Mouse (Mus musculus) CH12F3 (cell line): ENCODE measurements at regions not wholly inside any gene's neighbourhood (a gene's known extent, or its start where the extent isn't known, plus 50 kb on each side); places are given as distances from the start of the nearest gene placed in this dataset.
"Not testable (repeated sequence)": the region's sequence is repeated elsewhere in the genome, so short reads cannot be mapped to it uniquely, and the experiment has no call there.

Source experiments
- in situ Hi-C: fragments of 300-500 bp; cut with MboI; formaldehyde crosslinking; loops from 2 replicates; pipeline ENCODE4 v1.14.3; 2020; ENCODE audit warnings: low sequenced_read_pairs

DNA sequence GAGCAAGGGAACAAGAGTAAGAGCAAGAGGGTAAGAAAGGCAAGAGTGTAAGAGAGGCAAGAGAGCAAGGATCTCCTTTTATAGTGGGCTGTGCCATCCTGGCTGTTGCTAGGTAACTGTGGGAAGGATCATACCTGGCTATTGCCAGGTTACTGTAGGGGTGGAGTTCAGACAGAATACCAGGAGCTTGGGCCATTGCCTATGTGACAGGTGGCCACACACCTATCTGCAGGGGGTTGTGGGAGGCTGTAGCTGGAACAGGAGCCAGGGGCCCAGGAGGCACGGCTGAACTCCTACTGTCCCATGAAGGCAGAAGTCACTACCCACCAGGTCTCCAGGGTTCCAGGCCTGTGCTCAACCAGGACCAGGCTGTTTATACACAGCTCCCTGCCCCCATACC lies 1149.0 kb downstream of the 9330182O14Rik start:
- in situ Hi-C loops = no loop called here

DNA sequence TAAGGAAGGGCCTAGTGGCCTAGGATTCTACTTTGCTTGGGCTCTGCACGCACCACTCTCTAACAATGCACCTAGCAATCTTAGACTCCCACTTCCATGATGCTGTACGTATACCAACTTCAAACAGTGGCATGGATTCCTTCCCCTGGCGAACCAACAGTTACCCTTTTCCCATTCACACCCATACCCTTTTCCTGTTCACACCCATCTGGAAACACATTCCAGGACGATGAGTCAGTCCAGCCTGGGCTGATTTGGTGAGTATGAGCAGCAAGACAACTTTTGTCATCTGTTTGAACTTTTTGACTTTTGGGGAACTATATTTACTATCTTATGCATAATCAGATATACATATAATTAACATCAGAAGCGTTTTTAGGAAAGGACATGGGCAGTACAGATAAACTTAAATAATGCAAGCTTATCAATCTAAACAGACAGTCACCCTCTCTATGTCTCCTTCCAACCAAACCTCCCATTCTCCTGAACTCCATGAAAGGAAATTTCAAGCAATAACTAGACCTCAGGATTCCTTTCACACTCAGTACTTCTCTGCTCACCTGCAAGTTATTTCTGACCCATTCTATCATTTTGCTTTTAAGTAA lies 1152.7 kb downstream of the 9330182O14Rik start:
- in situ Hi-C loops = no loop called here

DNA sequence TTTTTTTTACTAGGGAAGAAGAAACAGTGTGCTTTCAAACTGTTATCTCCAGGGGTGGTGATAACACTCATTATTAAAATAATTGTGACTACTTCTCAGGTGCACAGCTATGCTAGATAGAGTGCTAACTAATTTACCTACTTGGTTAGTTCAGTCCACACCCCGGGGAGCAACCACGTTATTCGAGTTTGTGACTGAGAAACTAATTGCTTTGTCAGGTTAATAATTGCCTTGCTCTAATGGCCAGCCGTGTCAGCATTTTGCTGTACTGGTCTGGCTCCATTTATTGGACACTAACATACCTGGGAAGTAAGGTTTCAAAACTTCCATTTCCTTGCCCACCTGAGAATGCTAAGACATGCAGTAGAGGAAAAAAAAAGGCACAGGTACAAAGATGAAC lies 1163.3 kb downstream of the 9330182O14Rik start:
- in situ Hi-C loops = no loop called here

DNA sequence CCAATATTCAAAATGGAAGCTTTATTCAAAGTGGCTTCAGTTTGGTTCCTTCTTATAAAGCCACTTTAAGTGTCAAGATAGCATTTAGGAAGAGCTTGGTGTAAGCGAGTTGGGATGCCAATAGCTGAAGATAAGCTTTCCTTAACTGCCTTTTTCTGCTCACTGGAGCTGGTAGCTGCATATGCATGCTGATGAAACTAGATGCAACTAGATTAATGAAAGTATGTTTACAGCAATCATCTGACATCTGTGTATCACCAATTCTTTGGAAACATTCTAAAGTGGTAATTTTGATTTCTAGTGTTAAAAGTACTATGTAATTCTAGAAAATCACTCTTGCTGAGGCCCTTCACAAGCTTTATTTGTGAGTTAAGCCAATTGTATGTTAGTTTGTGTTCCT lies 1172.5 kb downstream of the 9330182O14Rik start:
- in situ Hi-C loops = no loop called here

DNA sequence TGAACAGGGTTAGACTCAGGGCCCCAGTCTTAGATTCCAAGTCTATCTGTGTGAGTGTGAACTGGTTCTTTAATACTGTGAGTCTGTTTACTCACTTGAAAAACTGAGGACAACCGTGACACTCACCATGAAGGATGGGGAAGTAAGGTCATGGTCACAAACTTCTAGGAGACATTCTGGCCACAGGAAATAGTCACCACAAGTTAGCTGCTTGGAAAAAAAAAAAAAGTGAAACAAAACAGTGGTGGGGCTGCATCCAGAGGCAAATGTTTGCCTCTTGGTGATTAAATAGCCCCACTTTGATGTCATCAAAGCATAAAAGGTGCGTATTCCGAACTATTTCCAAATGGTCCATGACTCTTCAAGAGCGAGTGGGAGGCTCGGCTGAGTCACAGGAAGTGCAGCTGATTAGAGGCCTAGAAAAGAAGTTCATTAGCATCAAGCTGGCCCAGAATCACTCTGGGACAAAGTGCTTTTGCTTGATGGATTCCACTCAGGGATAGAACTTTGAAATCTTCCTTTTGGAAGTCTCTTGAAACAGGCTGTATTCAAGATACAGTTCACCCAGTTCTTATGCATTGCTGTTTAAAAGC lies 1177.7 kb downstream of the 9330182O14Rik start:
- in situ Hi-C loops = no loop called here

DNA sequence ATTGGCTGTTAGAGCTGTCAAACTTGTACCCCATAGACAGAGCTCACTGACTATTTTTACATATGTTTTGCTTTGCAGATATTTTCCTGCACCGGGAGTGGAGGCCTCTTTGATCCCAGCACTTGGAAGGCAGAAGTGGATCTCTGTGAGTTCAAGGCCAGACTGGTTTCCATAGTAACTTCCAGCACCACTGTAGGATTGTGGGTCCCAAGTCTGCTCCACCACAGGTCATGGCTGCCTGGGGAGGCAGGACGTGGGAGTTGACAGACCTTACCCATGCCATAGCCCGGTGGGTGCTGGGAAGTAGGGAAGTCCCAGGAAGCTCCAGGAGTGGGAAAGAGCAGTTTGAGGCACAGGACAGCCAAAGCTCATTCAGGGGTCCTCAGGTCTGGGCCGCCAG lies 1180.8 kb downstream of the 9330182O14Rik start:
- in situ Hi-C loops = no loop called here

DNA sequence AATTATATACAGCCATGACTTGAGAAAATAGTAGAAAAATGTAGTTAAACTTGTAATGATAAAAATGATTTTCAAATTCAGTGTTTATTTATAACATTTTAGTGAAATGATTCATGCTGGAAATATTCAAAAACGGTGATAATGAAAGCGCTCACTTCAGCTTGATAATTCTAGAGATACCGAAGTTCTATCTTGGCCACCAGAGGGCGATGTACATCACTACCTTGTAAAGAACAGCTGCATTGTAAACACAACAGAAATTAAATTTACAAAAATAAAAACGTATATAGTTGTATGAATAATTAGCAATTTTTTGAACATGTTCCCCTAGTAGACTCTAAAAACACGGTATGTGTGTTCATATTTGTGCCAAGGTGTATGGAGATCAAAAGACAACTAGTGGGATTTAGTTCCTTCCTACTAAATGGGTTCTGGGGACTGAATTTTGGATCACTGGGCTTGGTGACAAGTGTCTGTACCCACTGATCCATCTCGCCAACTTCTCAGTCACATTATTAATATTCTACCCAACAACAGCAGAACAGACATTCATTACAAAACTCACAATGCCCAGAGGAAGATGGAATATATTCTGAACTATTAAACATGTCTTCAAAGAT lies 1191.6 kb downstream of the 9330182O14Rik start:
- in situ Hi-C loops = loop anchor here (10.0 kb wide), 1 partner anchor 329 kb away; no protein-coding TSS in a partner anchor

DNA sequence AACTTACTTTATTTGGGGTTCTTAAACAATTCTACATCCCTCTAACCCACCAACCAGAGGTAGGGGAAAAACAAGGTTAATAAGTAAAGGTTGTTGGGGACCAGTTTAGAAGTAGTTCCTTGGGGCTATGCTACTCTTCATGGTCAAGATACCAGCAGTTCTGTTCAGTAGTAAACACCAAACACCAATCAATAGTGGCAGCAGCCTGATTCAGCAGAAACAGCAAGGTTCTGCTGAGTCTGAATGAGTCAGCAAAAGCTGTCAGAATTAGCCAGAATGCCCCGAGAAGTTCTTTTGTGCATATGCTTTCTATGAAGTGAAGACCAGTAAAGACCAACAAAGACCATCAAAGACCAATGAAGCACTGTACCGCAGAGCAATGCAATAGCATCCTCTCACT lies 1195.1 kb downstream of the 9330182O14Rik start:
- in situ Hi-C loops = loop anchor here (10.0 kb wide), 1 partner anchor 326 kb away; no protein-coding TSS in a partner anchor

DNA sequence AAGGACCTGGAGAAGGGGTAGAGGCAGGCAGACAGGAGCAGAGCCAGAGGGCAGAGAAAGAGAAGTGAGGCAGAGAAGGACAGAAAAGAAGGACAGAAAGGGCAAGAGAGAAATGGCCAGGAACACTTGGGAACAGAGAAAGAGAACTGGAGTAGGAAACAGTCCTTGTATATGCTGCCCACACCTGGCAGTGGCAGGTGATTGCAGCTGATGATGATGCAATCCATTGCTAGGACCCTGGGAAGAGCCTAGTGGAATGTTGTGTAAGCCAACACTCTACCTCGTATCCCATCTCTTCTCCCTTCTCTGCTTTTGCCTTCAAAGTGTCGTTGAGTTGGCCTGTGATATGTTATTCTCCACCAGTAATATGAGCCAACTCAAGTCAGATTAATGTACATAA lies 1195.9 kb downstream of the 9330182O14Rik start:
- in situ Hi-C loops = no loop called here

DNA sequence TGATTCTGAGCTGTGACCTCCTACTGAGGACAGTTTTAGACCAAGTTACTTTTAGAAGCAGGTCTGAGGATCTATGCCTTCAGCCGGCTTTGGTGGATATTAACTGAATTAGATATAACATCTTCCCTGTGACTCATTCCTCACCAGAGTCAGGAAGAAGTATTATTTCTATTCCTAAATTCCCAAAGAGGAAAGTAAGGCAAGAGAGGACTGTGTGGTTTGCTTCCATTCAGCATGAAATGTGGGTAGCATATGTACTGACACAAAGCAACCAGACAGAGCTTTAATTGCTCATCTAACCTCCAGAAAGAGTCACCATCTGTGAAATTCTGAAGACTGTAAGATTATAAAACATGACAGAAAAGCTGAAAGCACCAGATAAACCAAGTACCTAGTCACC lies 1198.3 kb downstream of the 9330182O14Rik start:
- in situ Hi-C loops = no loop called here

DNA sequence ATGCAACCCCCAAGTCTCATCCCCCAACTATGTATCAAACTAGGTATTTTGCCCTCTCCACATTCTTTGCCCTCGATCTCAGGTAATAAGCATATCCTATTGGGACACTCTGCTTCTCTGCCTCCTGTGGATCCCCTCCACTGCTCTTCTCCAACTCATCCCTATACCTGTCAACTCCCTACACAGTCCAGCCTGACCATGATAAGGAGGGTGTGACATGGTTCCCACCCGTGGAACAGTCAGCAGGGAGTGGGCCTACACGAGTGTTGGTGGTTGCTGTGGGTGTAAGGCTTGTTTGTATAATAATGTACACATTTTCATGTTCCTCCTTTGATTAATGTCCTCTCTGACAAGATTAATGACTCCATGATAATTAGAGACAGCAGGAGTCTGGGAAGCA lies 1199.0 kb downstream of the 9330182O14Rik start:
- in situ Hi-C loops = no loop called here

DNA sequence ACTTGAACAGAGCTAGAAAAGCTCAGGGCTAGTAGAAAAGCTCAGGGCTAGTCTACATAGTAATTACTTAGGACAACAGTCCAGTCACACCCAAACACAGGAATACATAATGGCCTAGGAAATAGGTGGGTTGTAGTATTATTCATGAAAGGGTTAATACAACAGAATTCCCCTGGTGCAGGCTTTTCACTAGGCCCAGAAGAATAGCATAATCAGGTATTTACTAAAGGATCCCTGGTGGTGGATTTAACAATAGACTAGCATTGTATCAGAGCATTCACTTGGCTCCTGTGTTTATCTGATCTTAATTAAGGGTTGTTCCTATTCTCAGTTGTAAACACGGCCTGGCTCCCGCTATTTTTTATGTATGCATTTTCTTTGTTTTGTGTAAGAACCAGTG lies 1206.5 kb downstream of the 9330182O14Rik start:
- in situ Hi-C loops = not testable (repeated sequence)

DNA sequence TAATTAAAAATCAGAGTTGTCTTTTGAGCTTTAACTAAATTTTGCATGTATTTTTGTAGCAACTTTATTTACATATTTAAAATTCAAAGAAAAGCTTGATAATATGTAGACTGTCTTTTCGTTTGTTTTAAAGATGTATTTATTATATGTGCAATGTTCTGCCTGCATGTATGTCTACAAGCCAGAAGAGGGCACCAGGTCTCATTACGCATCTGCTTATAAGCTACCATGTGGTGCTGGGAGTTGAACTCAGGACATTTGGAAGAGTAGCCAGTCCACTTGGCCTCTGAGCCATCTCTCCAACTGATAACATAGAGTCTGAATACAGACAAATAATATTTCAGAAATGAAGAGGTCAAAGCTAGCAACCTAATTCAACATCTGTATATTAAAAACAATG lies 1211.4 kb downstream of the 9330182O14Rik start:
- in situ Hi-C loops = no loop called here

DNA sequence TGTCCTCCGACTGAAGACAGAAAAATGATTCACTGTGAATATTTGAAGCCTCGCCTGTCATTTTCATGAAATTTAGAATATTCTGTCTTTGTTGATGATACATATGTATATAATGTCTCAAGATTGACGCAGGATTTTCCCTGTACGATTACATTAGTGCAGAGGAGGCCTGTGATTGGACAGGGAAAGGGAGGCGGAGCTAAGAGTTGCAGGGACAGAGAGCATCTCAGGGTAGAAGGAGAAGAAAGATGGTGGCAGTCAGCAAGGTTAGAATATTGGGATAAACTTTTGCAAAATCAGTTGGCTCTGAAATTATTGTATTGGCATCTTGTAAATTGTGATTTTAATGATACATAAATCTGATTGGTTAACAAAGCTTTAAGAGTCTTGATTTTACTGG lies 1213.1 kb downstream of the 9330182O14Rik start:
- in situ Hi-C loops = no loop called here

DNA sequence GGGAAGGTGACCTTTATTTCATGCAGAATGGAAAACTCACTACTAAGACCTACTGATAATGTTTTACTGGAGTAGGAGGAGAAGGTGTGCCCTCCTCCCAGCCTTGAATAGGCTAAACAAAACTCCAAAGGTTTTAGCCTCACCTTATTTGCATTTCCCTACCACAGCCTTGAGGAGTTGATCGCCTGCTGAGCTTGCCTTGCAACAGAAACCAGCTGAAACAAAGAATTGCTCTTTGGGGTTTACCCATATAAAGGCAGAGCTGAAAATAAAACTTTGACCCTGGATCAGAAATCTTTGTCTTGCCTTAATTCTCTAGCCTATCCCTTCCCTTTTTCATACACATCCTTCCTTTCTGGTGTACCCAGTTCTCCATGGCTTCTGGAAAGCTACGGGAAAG lies 1218.0 kb downstream of the 9330182O14Rik start:
- in situ Hi-C loops = no loop called here

DNA sequence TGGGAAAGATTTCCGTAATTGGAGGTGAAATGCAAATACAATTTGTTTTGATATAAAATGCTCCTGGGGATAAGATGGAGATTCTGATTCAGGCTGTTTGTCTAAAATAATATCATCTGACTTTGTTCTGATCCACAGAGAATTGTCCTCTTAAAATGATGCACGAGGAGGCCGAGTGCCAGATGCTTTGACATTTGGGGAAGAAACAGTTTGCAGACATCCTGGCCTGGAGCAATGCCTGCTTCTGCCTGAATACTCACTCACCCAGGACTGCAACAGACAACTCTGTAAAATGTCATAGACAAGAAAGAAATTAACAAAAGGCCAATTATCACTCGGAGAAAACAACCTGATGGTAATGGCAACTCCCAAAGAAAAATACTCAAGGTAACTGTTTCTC lies 1225.1 kb downstream of the 9330182O14Rik start:
- in situ Hi-C loops = no loop called here

DNA sequence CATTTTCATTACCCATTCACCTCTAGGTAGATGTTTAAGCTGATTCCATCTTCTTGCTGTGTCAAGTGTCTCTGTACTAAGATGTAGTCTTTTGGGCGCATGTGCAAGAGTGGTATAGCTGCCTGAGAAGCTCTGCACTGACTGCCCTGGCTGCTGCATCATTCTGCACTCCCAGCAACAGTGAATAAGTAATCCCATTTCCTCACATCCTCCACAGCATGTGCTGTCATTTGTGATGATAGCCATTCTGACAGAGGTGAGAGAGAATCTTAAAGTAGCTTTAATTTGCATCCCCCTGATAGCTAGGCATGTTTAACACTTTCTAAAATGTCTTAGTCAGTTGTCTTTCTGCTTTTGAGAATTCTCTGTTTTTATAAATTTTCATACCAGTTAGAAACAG lies 1240.5 kb downstream of the 9330182O14Rik start:
- in situ Hi-C loops = no loop called here

DNA sequence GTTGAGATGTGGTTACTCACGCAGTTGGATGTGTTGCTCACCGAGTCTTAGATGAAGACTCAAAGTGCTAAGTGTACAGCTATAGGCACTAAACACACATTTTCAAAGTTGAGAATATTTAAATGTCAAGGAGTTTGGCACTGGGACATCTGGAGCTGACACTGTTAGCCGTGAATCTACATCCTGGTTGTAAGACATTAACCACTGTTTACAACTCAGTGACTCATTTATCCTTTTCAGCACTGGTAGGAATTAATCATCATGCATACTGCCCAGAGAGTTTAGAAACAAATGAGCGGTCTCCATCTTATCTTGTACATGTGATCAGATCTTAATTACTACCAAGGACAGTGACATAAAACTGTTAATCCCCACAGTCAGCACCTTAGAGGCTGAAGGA lies 1241.7 kb downstream of the 9330182O14Rik start:
- in situ Hi-C loops = no loop called here

DNA sequence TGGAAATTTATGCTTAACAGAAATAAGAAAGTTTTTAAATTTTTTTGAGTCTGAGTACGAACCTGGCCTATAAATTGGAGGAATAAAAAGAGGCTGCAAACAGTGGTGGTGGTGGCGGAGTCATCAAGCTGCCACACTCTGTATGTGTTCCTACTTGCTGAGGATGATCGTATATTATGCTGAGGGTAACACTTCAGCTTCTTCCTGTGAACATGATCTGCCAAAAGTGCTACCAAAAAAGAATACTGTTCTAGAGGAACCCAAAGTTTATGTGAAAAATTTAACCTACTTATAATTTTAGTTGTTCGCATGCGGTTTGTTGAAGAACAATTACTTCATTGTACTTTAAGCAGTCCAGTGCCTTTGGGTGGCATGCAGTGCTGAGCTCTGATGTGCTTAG lies 1245.5 kb downstream of the 9330182O14Rik start:
- in situ Hi-C loops = no loop called here

DNA sequence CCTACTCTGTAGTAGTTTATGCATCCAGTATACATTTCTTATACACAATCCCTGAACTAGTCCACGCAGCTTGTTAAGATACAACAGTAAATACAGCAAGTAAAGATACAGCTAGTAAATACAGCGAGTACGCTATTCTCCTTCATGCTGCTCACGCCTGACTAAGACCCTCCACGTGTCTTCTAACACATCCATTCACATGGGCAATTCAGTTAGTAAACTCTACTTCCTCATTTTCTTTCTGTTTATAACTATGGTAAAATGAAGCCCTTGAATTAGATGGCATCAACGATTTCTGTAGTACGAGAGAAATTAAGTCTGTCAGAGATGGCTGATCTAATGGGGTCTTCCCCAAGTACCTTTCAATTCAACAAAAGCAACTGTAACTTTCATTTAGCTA lies 1246.3 kb downstream of the 9330182O14Rik start:
- in situ Hi-C loops = no loop called here

DNA sequence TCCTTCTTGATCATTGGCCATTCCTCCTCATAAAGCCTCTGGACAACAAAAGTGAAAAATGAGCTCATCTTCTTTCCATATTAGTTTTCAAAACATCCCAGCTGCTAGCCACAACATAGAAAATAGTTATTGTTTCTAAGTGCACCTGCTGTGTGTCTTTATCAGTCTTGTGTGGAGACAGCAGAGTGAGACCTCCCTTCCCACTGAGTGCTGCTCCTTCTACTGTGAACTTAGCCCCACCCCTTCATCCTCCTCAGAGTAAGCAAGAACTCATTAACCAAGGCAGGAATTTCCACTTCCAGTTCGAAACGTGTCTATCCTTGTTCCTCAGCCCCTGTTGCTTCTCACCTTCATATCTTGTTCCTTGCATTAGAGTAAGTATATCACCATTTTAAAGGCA lies 1256.5 kb downstream of the 9330182O14Rik start:
- in situ Hi-C loops = no loop called here
